36 mouse cellular contexts compared by ENCODE assay signal in the genomic region with DNA sequence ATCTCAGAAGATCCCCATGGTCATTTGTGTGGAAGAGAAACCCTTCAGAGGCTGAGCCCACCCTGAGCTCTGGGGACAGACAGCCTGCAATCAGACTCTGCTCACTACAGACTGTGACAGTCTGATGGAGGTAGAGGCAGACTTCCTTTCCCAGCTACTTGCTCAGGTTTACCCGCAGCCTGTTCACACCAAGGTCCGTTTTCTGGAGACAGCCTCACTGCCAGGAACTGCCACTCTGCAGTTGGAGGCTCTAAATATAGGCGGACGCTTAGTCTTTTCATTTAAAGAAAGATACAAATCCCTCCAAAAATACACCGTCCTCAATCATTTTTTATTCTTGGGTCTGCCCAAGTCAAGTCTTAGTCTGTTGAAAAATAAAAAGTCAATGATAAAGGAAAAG.
"Had no signal": no experiment of that assay in that cellular context is flagged by ENCODE, and none has a peak within 500 bp of the region (broad histone marks: within the 10 kb centered on the region; RNA-seq: fewer than 3 reads in every experiment).

No protein-coding gene starts in this region.

- H3K4me1 ChIP-seq: heart, embryonic 12.5 days; heart, embryonic 15.5 days; hindbrain, embryonic 10.5 days; hindbrain, embryonic 12.5 days; hindbrain, embryonic 13.5 days; hindbrain, embryonic 15.5 days; intestine, embryonic 15.5 days; kidney, embryonic 15.5 days had no signal

- H3K9me3 ChIP-seq: heart, embryonic 10.5 days; heart, embryonic 12.5 days; heart, embryonic 13.5 days; heart, embryonic 15.5 days; hindbrain, embryonic 10.5 days; hindbrain, embryonic 12.5 days; hindbrain, embryonic 13.5 days; hindbrain, embryonic 15.5 days; intestine, embryonic 15.5 days; kidney, embryonic 15.5 days had no signal

- H3K27me3 ChIP-seq: heart, embryonic 12.5 days; heart, embryonic 13.5 days; heart, embryonic 15.5 days; hindbrain, embryonic 12.5 days; hindbrain, embryonic 13.5 days; hindbrain, embryonic 15.5 days; intestine, embryonic 15.5 days; kidney, embryonic 15.5 days had no signal

- H3K4me3 ChIP-seq: heart, embryonic 10.5 days; heart, embryonic 12.5 days; heart, embryonic 13.5 days; heart, embryonic 15.5 days; hindbrain, embryonic 10.5 days; hindbrain, embryonic 12.5 days; hindbrain, embryonic 13.5 days; hindbrain, embryonic 15.5 days; intestine, embryonic 15.5 days; kidney, embryonic 15.5 days; layer of hippocampus, adult 2 months; left cerebral cortex, adult 2 months had no signal

- H3K27ac ChIP-seq: heart, embryonic 10.5 days; heart, embryonic 13.5 days; heart, embryonic 15.5 days; hindbrain, embryonic 10.5 days; hindbrain, embryonic 12.5 days; hindbrain, embryonic 13.5 days; hindbrain, embryonic 14.5 days; hindbrain, embryonic 15.5 days; hindbrain, postnatal 0 days; intestine, embryonic 15.5 days; kidney, embryonic 15.5 days; kidney, postnatal 0 days; layer of hippocampus, adult 2 months; left cerebral cortex, adult 2 months had no signal

- ATAC-seq: hindbrain, embryonic 16.5 days; hindbrain, postnatal 0 days; inflammation-experienced regulatory T-cells, adult 6 months; intestine, embryonic 15.5 days; intestine, embryonic 16.5 days; intestine, postnatal 0 days had no signal

- H3K36me3 ChIP-seq: heart, embryonic 10.5 days; heart, embryonic 12.5 days; heart, embryonic 13.5 days; heart, embryonic 15.5 days; hindbrain, embryonic 10.5 days; hindbrain, embryonic 12.5 days; hindbrain, embryonic 13.5 days; hindbrain, embryonic 15.5 days; intestine, embryonic 15.5 days; kidney, embryonic 15.5 days had no signal

- H3K4me2 ChIP-seq: heart, embryonic 11.5 days; heart, embryonic 12.5 days; heart, embryonic 13.5 days; heart, embryonic 15.5 days; hindbrain, embryonic 12.5 days; hindbrain, embryonic 13.5 days; hindbrain, embryonic 14.5 days; hindbrain, embryonic 15.5 days; intestine, embryonic 15.5 days; kidney, embryonic 15.5 days had no signal

- DNase-seq: heart, postnatal 10 days; heart, postnatal 14 days; heart, postnatal 36 days; heart, postnatal 4 days; kidney, adult 11 months; kidney, adult 18-20 months; kidney, adult 2 months; kidney, adult 8-10 months; kidney, adult 9 months; kidney, postnatal 10 days; kidney, postnatal 14 days; kidney, postnatal 25 days; kidney, postnatal 36 days; kidney, postnatal 4 days; layer of hippocampus, adult 9-11 months; layer of hippocampus, postnatal 36 days had no signal

- H3K9ac ChIP-seq: heart, embryonic 12.5 days; heart, embryonic 13.5 days; heart, embryonic 15.5 days; hindbrain, embryonic 12.5 days; hindbrain, embryonic 13.5 days; hindbrain, embryonic 14.5 days; hindbrain, embryonic 15.5 days; intestine, embryonic 15.5 days; kidney, embryonic 15.5 days had no signal
